Mouse (Mus musculus): Measurements from ENCODE around the gene Pakap.
A peak's percentile ranks its signal among the peaks of the same experiment; 100 is the strongest.

The Pakap gene

DNA sequence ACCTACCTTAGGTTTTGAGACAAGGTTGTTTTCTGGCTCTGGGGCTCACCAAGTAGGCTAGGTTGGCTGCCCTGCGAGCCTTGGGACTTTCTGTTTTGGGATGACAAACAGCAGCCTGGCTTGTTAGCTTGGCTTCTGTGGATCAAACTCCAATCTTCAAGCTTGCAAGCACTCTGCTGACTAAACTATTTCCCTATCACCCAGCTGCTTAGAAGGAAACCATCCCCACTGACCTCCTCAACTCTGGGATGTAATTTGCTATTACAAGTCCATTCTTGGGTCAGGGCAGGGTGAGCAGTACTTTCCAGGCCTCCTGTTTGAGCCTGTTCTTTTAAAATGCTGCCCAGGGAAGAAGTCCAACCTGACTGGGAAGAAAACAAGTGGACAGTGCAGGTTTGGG, 196.9 kb downstream of the Pakap start:
- DNase-seq (ENCODE audit: low read depth), result no peak

DNA sequence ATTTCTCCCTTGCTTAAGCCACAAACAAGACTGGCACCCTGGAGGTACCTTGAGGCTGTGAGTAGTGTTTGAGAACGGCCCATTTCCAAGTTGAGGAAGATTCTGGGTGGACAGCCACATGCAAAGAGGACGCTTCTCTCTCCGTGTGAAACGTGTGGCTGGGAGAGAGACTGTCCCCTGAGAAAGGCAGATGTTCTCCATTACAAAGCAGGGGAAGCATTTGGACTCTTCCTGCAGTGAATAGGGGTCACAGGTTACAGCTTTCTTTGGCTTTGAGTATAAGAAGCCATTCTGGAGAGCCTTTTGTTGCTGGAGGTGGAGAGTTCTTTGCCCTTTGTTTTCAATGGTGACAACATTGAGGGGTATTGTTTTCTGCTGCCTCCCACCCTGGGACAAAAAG, 197.8 kb downstream of the Pakap start:
- DNase-seq (ENCODE audit: low read depth), result no peak

DNA sequence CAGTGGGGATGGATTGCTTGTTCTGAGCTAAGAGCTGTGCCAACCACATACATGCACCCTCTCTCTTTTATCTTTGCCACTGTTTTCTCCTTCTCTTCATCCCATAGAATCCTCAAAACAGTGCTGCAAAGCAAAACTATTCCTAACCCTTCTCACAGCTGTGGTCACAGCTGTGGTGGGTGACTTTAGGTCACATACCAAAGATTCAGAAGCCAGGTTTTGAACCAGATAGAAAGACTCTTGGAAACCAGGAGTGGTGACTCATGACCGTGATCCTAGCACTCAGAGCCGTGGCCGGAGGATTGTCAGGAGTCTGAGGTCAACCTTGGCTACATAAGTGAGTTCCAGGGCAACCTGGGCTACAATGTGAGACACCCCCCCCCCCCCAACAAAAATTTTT, 201.0 kb downstream of the Pakap start:
- DNase-seq (ENCODE audit: low read depth), result no peak

DNA sequence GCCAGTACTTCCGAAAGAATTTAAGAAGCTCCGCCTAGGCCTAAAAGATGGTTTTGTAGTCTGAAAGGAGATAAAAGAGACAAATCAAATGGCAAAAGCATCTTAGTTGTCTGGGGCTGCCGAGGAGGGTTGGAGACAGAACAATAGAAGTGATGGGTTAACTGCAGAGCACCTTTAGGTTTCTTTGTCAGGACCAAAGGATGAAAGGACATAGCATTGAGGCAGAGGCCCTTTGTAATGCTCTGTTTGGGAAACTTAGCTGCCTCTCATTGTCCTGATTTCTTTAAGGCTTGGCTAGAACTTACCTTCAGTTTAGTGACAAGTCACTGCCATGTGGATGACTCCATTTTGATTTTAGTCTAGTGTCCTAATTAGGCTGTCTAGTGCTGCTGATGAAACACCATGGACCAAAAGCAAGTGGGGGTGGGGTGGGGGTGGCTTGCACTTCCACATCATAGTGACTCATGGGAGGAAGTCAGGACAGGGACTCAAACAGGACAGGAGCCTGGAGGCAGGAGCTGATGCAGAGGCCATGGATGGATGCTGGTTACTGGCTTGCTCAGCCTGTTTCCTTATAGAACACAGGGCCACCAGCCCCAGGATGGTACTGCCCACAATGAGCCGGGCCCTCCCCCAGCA, 202.3 kb downstream of the Pakap start:
- DNase-seq (ENCODE audit: low read depth), result no peak

DNA sequence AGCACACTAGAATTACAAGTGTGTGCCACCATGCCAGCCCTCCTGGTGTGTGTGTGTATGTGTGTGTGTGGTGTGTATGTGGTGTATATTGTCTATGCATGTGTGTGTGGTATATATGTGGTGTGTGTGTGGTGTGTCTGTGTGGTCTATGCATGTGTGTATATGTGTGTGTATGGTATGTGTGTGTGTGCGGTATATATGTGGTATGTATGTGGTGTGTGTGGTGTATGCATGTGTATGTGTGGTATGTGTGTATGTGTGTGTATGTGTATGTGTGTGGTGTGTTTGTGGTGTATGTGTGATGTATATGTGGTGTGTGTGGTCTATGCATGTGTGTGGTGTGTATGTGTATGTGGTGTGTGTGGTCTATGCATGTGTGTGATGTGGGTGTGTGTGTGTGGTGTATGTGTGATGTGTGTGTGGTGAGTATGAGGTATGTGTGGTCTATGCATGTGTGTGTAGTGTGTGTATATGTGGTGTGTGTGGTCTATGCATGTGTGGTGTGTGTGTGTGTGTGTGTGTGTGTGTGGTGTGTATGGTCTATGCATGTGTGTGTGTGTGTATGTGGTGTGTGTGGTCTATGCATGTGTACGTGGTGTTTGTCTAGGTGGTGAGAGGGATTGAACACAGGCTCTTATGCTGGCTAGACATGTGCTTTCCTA, 203.7 kb downstream of the Pakap start:
- DNase-seq (ENCODE audit: low read depth), result no peak

DNA sequence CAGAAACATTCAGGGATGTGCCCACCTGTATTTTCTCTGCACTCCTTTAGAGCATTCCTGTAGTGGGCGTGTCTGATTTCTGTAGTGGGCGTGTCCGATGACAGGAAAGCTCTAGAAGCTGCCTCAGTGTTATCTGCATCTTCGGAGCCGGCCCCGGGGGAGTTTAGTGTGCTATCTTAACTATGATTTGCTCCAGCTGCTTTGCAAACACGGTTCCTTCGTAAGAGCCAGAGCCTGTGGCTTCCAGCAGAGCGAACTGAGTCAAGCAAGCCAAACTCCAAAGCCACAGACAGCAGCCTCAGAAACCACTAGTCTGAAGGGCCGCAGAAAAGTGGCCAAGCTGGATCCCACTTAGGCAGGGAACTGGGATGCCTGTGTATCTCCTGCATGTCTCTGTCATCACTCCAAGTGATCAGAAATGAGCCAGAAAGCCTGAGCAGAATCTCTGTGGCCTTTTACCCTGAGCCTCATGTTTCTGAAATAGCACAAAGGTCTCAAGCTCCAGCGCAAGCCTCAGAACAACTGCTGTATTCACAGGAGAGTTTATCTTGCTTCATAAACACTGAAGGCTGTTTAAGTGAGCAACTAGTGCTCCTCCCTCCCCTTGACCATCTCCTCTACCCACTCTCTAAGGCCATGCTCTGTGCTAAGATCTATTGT, 205.0 kb downstream of the Pakap start:
- DNase-seq (ENCODE audit: low read depth), result no peak

DNA sequence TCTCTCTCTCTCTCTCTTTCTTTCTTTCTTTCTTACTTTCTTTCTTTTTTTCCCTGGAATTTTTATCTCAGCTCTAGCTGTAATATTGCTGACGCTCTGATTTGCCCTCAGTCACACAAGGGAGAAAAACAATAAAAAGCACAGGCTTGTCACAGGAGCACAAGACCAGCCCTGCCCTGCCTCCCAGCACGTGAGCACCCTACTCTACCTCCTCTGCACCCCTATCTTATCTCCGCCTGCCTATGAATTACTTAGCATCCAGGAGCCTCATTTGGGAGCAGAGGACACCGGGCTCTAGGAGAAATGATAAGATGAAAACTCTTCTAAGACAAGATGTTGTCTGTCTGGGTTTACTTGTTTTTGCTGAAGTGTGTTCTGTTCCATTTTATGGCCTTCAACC, 206.5 kb downstream of the Pakap start:
- DNase-seq (ENCODE audit: low read depth), result no peak

DNA sequence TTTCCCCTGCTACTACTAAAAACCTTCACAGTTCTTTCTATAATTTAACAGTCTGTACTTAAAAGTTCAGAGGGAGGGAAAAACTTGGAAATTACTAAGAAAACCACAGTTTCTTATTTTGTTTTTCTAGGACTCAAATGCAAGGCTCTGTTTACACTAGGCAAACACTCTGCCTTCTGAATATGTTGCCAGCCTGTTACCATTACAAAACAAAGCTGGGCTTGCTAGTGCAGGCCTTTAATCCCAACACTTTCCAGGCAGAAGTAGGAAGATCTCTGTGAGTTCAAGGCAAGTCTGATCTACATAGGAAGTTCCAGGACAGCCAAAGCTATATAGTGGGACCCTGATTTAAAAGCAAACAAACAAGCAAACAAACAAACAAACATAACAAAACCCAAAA, 207.6 kb downstream of the Pakap start:
- DNase-seq (ENCODE audit: low read depth), result no peak

DNA sequence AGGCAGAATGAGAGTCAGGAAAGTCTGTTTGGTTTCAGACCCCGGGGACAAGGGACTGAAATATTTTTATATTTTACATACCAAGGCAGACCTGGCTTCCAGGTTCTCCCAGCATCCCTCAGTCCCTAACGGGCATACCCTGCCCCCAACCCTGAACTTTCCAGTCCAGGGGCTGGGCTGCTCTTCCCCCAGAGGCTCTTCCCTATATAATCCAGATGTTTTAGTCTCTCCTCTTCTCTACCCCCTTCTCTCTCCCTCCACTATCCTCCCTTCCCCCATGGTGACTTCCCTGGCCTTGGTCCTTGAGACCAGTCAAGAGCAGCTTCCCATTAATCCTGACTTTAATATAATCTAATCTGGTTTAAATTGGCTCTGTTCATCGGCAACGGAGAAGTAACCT, 212.4 kb downstream of the Pakap start:
- no peak for DNase-seq (ENCODE audit: low read depth)

- DNase-seq (ENCODE audit: low read depth), result no peak
Observed at GRCm38 (mm10) chr4:57780833-57781641, 213.1 kb downstream of the Pakap start.

DNA sequence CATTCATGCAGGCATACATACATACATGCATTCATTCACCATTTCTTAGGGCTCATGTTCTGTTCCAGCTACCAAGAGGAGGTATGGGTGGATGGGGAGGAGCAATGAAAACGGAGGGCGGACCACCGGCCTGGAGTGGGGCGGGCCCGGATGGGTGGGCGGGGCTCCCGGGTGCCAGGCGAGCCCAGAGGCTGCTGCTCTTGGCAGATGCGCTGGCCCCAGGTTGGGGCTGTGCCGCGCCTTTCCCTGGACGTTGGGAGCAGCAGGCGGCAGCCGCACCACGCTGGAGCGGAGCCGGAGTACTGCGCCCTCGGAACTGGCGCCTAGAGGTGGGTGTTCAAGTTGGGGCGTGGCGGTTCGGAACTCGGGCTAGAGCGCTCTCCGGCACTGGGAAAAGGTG, 214.0 kb downstream of the Pakap start:
- peak; percentile 80 for DNase-seq (ENCODE audit: low read depth)

- DNase-seq (ENCODE audit: low read depth), result peak; percentile 48
Observed at GRCm38 (mm10) chr4:57782549-57783390, 214.8 kb downstream of the Pakap start.

- no peak for DNase-seq (ENCODE audit: low read depth)
Observed at GRCm38 (mm10) chr4:57783391-57783770, 215.4 kb downstream of the Pakap start.

DNA sequence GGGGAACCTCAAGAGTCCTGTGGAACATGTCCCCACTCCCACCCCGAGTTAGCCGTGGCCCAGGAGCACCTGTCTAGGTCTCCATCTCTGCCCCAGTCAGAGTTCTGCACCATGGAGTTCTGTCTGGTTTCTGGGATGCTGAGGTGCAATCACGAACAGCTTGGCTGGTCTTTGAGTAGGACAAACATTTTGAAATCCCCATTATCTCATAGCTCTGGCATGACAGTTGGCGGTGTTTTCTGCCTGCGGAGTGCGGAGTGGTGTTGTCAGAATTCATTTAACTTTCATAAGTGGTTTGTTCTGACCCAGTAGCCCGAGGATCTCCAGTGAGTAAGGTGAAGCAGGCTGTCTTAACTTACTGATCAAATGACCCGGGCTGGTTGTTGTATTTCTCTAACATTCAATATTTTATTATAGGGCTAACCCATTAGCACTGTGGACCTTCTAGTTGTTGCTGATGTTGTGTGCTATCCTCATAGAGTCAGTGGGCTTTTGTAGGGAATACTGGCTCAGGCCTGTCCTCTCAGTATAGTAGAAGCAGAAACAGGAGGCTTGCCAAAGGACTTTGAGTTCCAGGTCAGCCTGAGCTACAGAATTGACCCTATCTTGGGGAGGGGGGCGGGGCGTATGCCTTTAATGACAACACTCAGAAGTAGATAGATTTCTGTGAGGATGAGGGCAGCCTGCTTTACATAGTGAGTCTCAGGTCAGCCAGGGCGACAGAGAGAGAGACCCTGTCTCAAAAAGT, 216.0 kb downstream of the Pakap start:
- DNase-seq (ENCODE audit: low read depth), result no peak

DNA sequence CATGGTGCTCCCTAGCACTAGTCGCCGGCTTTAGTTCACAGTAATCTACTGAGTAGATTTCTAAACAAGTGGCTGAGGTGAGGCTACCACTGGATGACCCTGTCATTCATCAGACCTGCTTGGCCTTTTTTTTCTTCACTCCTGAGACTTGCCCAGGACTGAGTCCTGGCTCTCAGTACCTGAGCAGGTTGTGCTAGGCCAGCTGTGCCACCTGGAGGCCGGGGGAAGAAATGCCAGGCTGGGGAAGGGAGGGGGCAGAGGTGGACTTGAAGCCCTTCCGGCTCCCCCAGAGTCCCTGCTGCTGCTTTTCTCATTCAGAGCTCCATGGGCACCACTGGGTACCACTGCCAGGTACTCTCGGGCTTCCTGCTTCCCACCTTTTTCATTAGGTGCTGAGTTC, 220.7 kb downstream of the Pakap start:
- DNase-seq (ENCODE audit: low read depth), result peak; percentile 55

GRCm38 (mm10) chr4:57789118-57789517, 221.1 kb downstream of the Pakap start:
- DNase-seq (ENCODE audit: low read depth), result no peak

DNA sequence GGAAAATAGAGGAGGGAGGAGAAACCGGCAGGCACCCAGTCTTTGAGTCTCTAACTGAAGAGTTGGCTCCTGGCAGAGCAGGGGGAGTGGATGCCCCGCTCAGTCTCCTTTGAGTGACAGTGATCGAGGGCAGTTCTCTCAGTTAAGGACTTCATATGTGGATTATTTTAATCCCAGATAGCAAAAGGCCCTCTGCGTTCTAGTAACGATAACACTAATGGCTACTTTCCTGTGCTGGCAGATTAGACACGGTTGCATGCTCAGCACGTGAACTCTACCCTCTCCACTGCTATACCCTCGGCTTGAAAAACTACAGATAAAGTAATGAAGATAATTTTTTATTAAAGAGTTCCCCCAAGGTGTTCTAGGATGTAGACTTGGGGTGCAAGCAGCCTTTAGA, 226.0 kb downstream of the Pakap start:
- DNase-seq (ENCODE audit: low read depth), result no peak

DNA sequence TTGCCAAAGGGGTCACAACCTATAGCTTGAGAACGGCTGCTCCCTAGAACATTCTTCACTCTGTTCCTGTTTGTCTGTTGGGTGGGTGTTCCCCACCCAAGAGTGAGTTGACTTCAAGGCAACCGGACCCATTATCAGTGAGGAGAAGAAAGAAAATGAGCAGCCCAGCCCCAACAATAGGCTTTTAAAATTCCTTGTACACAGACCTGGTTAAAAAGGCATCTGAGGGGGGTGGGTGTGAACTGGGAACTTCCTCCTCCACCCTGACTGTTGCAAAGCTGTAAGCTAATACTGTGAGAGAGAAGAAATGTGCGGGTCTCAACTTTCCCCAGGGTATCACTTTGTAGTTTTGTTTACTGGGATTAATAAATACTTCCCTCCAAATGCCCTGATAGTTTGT, 226.6 kb downstream of the Pakap start:
- DNase-seq (ENCODE audit: low read depth), result no peak

DNA sequence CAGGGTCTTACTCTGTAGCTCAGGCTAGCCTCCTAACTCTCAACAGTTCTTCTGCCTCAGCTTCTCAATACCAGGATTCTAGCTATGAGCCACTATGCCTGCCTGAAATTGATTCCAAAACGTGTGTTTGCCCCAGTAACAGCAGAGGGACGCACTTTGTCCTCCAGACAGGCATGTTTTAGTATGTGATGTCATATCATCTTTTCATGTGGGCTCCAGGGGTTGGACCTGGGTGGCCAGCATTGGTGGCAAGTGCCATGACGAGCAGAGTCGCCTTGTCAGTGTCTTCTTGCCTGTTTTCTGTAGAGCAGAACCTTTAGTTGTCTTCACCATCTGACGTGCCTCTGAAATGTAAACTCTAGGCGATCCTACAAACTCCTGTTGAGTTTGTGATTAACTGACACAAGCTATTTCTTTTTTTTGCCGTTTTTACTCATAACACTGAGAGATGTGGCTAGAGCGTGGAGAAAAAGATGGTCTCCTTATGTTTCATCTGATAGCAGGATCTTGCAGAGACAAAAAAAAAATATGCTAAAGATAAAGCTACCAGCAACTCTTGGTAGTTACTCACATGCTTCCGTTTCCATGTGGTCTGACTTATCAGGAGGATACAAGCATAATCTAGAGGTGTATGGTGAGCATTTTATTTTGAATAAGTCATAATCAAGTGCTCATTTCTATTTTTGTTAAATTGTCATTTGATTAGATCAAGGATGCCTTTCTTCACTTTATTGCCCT, 229.7 kb downstream of the Pakap start:
- DNase-seq (ENCODE audit: low read depth), result no peak

- DNase-seq (ENCODE audit: low read depth), result no peak
Observed at GRCm38 (mm10) chr4:57798286-57799018, 230.5 kb downstream of the Pakap start.

All from induced T-regulatory cell, adult 2 months (primary cell).